Mouse (Mus musculus) bone marrow, adult 2 months (tissue): Measurements from ENCODE around the gene Gabbr2. TPM values are rescaled to one million over a fixed set of nuclear protein-coding genes. Genes with fewer than 3 reads are reported as not detected.

Source experiments
- H3K27ac ChIP-seq: fragments of 200-500 bp; 2 replicates; pipeline ENCODE4 v1.5.1; 2012; ENCODE audit warnings: low read depth, mild to moderate bottlenecking, control low read depth, inconsistent platforms, low read length; ENCODE audit not compliant: control insufficient read depth, poor library complexity, insufficient read depth
- H3K4me1 ChIP-seq: fragments of 200-500 bp; 2 replicates; pipeline ENCODE4 v1.6.1; 2011; ENCODE audit warnings: low read length; ENCODE audit not compliant: control insufficient read depth, insufficient read depth
- H3K4me3 ChIP-seq: fragments of 200-500 bp; replicated peaks from 2 replicates; pipeline ENCODE3; 2011; ENCODE audit warnings: mild to moderate bottlenecking, low read depth, low read length, control low read depth; ENCODE audit not compliant: control insufficient read depth
- CTCF ChIP-seq: fragments of 200-500 bp; IDR thresholded peaks from 2 replicates; pipeline ENCODE4 v1.5.1; 2011; ENCODE audit warnings: low read length, control low read depth; ENCODE audit not compliant: control insufficient read depth, insufficient read depth
- POLR2A ChIP-seq: fragments of 200-500 bp; IDR thresholded peaks from 2 replicates; pipeline ENCODE4 v1.6.1; 2011; ENCODE audit warnings: low read depth, mild to moderate bottlenecking, control low read depth, low read length, borderline replicate concordance; ENCODE audit not compliant: control insufficient read depth
- WGBS: fragments of 180-500 bp; shearing (Covaris S2); methylation state at CpG from one replicate; pipeline ENCODE4 v1.1.7; 2018; 5-methylcytosine and 5-hydroxymethylcytosine counted together
- polyA plus RNA-seq: library from polyadenylated mRNA; stranded (reverse); fragments of >200 nt; gene quantifications from 2 replicates; pipeline ENCODE4 v1.2.4, GENCODE M21; 2011; ENCODE audit warnings: low replicate concordance; ENCODE audit not compliant: missing spikeins, insufficient read depth, insufficient read length

Gene Gabbr2
- polyA plus RNA-seq, 1 experiment = 1.1 TPM

- no peak for TF ChIP-seq POLR2A
- TF ChIP-seq CTCF = peak; percentile 44; the same call in 1 of the 2 replicates
- H3K4me3 ChIP-seq = no peak overlapping the region
- H3K27ac ChIP-seq = peak overlapping the region; percentile 40; the same call in 1 of the 2 replicates
- 26% methylated on average over 9 of the region's 9 CpGs for WGBS
- H3K4me1 ChIP-seq = peaks cover 12% of the 10 kb centered on the region
These were observed 361.3 kb downstream of the Gabbr2 start for GRCm38 (mm10) chr4:46630390-46630789.

GRCm38 (mm10) chr4:46628873-46629272 is 362.8 kb downstream of the Gabbr2 start:
- 71% methylated on average over 9 of the region's 9 CpGs for WGBS
- Histone ChIP-seq H3K4me1 (peaks cover 12% of the 10 kb centered on the region), H3K27ac (no peak overlapping the region), H3K4me3 (no peak overlapping the region)
- TF ChIP-seq POLR2A (no peak), CTCF (no peak)

- TF ChIP-seq CTCF (no peak), POLR2A (no peak; the same call in 1 of the 2 replicates)
- peaks cover 12% of the 10 kb centered on the region for H3K4me1 ChIP-seq
- H3K4me3 ChIP-seq = no peak overlapping the region
- H3K27ac ChIP-seq = no peak overlapping the region
- 87% methylated on average over 11 of the region's 11 CpGs for WGBS
These were observed 363.6 kb downstream of the Gabbr2 start for GRCm38 (mm10) chr4:46628081-46628480.

- 66% methylated on average over 10 of the region's 10 CpGs for WGBS
- TF ChIP-seq CTCF (no peak), POLR2A (no peak)
- Histone ChIP-seq H3K4me3 (no peak overlapping the region), H3K4me1 (peaks cover 9% of the 10 kb centered on the region), H3K27ac (no peak overlapping the region)
These were observed 366.6 kb downstream of the Gabbr2 start for GRCm38 (mm10) chr4:46625101-46625500.

- WGBS = 72% methylated on average over 5 of the region's 5 CpGs
- peaks cover 5% of the 10 kb centered on the region for H3K4me1 ChIP-seq
- no peak overlapping the region for H3K4me3 ChIP-seq
- no peak overlapping the region for H3K27ac ChIP-seq
- TF ChIP-seq CTCF (no peak), POLR2A (no peak)
These were observed 368.7 kb downstream of the Gabbr2 start for GRCm38 (mm10) chr4:46623007-46623406.

- TF ChIP-seq CTCF (no peak), POLR2A (no peak)
- Histone ChIP-seq H3K4me3 (no peak overlapping the region), H3K27ac (no peak overlapping the region), H3K4me1 (peaks cover 6% of the 10 kb centered on the region)
- WGBS = 74% methylated on average over 8 of the region's 8 CpGs
These were observed 370.7 kb downstream of the Gabbr2 start for GRCm38 (mm10) chr4:46620946-46621345.

GRCm38 (mm10) chr4:46620330-46620729 is 371.3 kb downstream of the Gabbr2 start:
- 63% methylated on average over 23 of the region's 23 CpGs for WGBS
- H3K4me3 ChIP-seq = no peak overlapping the region
- TF ChIP-seq POLR2A (no peak), CTCF (peak; percentile 20; the same call in 1 of the 2 replicates)
- peaks cover 4% of the 10 kb centered on the region for H3K4me1 ChIP-seq
- no peak overlapping the region; the same call in 1 of the 2 replicates for H3K27ac ChIP-seq

- Histone ChIP-seq H3K27ac (no peak overlapping the region), H3K4me3 (no peak overlapping the region), H3K4me1 (peaks cover 6% of the 10 kb centered on the region; the same call in 1 of the 2 replicates)
- 57% methylated on average over 11 of the region's 11 CpGs for WGBS
- peak; percentile 57 for TF ChIP-seq CTCF
- TF ChIP-seq POLR2A = no peak
These were observed 373.4 kb downstream of the Gabbr2 start for GRCm38 (mm10) chr4:46618196-46618817.
